ENCODE assay signal across 10 mouse cellular contexts in genomic region chr15:102980912-102981311, GRCm38 (mm10). TPM values are rescaled to one million over a fixed set of nuclear protein-coding genes. Genes with fewer than 3 reads are reported as not detected.
A peak's percentile ranks its signal among the peaks of the same experiment; 100 is the strongest.
DNase-seq lines count a peak whose midpoint lies in the region; ATAC-seq lines count a peak whose summit lies in the region.
"Had no signal": no experiment of that assay in that cellular context is flagged by ENCODE, and none has a peak within 500 bp of the region (broad histone marks: within the 10 kb centered on the region; RNA-seq: fewer than 3 reads in every experiment).

No protein-coding gene starts in this region.

- no peaks in the 10 kb centered on the region for H3K9me3 ChIP-seq in liver, embryonic 12.5 days (replicated peaks)
- no peaks in the 10 kb centered on the region for H3K9me3 ChIP-seq in embryonic facial prominence, embryonic 14.5 days (ENCODE audit: control insufficient read depth, low read length)
- no peaks in the 10 kb centered on the region for H3K9me3 ChIP-seq in intestine, embryonic 14.5 days (ENCODE audit: control insufficient read depth, low read length)
- no peaks in the 10 kb centered on the region for H3K9me3 ChIP-seq in neural tube, embryonic 15.5 days (replicated peaks)

- H3K36me3 ChIP-seq in liver, embryonic 12.5 days = no peaks in the 10 kb centered on the region
- no peaks in the 10 kb centered on the region for H3K36me3 ChIP-seq in embryonic facial prominence, embryonic 14.5 days (ENCODE audit: control insufficient read depth, insufficient read depth, low read length)
- no peaks in the 10 kb centered on the region for H3K36me3 ChIP-seq in intestine, embryonic 14.5 days (ENCODE audit: control insufficient read depth, insufficient read depth, low read length)
- no peaks in the 10 kb centered on the region for H3K36me3 ChIP-seq in neural tube, embryonic 15.5 days

- no peak overlapping the region for H3K9ac ChIP-seq in liver, embryonic 12.5 days
- H3K9ac ChIP-seq in embryonic facial prominence, embryonic 14.5 days (ENCODE audit: low read depth, low read length) = no peak overlapping the region
- peak overlapping the region; percentile 29 for H3K9ac ChIP-seq in intestine, embryonic 14.5 days (ENCODE audit: low read length)
- H3K9ac ChIP-seq in neural tube, embryonic 15.5 days (replicated peaks) = peak overlapping the region; percentile 93

- DNase-seq in liver = no peak
- DNase-seq in embryonic facial prominence, embryonic 14.5 days (ENCODE audit: low spot score) = no peak
- DNase-seq in intestine, embryonic 14.5 days (ENCODE audit: low spot score) = no peak
- DNase-seq in gastrocnemius, adult 18-20 months (ENCODE audit: low spot score) = no peak
- DNase-seq in adipocyte (ENCODE audit: low spot score) = no peak

- no peak overlapping the region for H3K27ac ChIP-seq in liver, embryonic 12.5 days
- no peak overlapping the region for H3K27ac ChIP-seq in embryonic facial prominence, embryonic 14.5 days (replicated peaks; ENCODE audit: low read depth, low read length)
- 0 out of 2 replicates have a peak overlapping the region, but pooled peaks have one; percentile 64 for H3K27ac ChIP-seq in intestine, embryonic 14.5 days (ENCODE audit: low read depth)
- peak overlapping the region; percentile 95 for H3K27ac ChIP-seq in neural tube, embryonic 15.5 days (replicated peaks)

- H3K4me1 ChIP-seq in liver, embryonic 12.5 days = 0 out of 2 replicates have a peak, but pooled peaks cover 5% of the 10 kb centered on the region
- H3K4me1 ChIP-seq in embryonic facial prominence, embryonic 14.5 days (ENCODE audit: control insufficient read depth, insufficient read depth, low read length) = no peaks in the 10 kb centered on the region
- no peaks in the 10 kb centered on the region for H3K4me1 ChIP-seq in intestine, embryonic 14.5 days (replicated peaks; ENCODE audit: control insufficient read depth, insufficient read depth, low read length)
- H3K4me1 ChIP-seq in neural tube, embryonic 15.5 days = peaks cover 52% of the 10 kb centered on the region

- WGBS in liver, embryonic 12.5 days (ENCODE audit: insufficient replicate concordance) = 5% methylated on average over 14 of the region's 14 CpGs
- WGBS in embryonic facial prominence, embryonic 14.5 days = 1% methylated on average over 14 of the region's 14 CpGs
- under 1% methylated on average over 14 of the region's 14 CpGs for WGBS in intestine, embryonic 14.5 days
- under 1% methylated on average over 14 of the region's 14 CpGs for WGBS in neural tube, embryonic 15.5 days

- 0 out of 2 replicates have a peak overlapping the region, but pooled peaks have one; percentile 32 for H3K4me3 ChIP-seq in liver, embryonic 12.5 days
- peak overlapping the region; percentile 21 for H3K4me3 ChIP-seq in embryonic facial prominence, embryonic 14.5 days (ENCODE audit: low read depth, low read length)
- peak overlapping the region; percentile 43 for H3K4me3 ChIP-seq in intestine, embryonic 14.5 days (ENCODE audit: low read depth, low read length)
- peak overlapping the region; percentile 64 for H3K4me3 ChIP-seq in neural tube, embryonic 15.5 days (replicated peaks)

- no peak for ATAC-seq in liver, embryonic 12.5 days
- ATAC-seq in embryonic facial prominence, embryonic 14.5 days (ENCODE audit: low read depth) = no peak
- no peak for ATAC-seq in intestine, embryonic 14.5 days (replicated peaks; ENCODE audit: low FRiP score, low TSS enrichment, low read depth)
- ATAC-seq in neural tube, embryonic 15.5 days (ENCODE audit: low FRiP score) = no peak
- ATAC-seq in inflammation-experienced regulatory T-cells, adult 6 months = no peak

- peaks cover 100% of the 10 kb centered on the region for H3K27me3 ChIP-seq in liver, embryonic 12.5 days (replicated peaks)
- peaks cover 99% of the 10 kb centered on the region for H3K27me3 ChIP-seq in embryonic facial prominence, embryonic 14.5 days (replicated peaks; ENCODE audit: control insufficient read depth, insufficient read depth, low read length)
- peaks cover 99% of the 10 kb centered on the region for H3K27me3 ChIP-seq in intestine, embryonic 14.5 days (replicated peaks; ENCODE audit: control insufficient read depth, insufficient read depth, low read length)
- H3K27me3 ChIP-seq in neural tube, embryonic 15.5 days (replicated peaks) = peaks cover 16% of the 10 kb centered on the region; the same call in 1 of the 2 replicates

- peak overlapping the region; percentile 52 for H3K4me2 ChIP-seq in liver, embryonic 12.5 days
- H3K4me2 ChIP-seq in embryonic facial prominence, embryonic 14.5 days (ENCODE audit: low read depth, low read length) = peak overlapping the region; percentile 41
- H3K4me2 ChIP-seq in intestine, embryonic 14.5 days (ENCODE audit: low read length) = peak overlapping the region; percentile 52
- H3K4me2 ChIP-seq in neural tube, embryonic 15.5 days = peak overlapping the region; percentile 70

RNA-seq across cellular contexts. Expression of gene Hoxc9, which starts 4.7 kb away (rescaled TPM):
- polyA plus RNA-seq in liver, embryonic 12.5 days (2016; fragmentation: Nextera tagmentation; extraction: Ambion mirVana) = 0.07 TPM in 1 of 2 replicates, not detected in the other
- not detected in 2 replicates for polyA plus RNA-seq in embryonic facial prominence, embryonic 14.5 days (2014; fragmentation: Nextera tagmentation; extraction: Ambion mirVana)
- 1.7 and 1.9 TPM in 2 replicates for polyA plus RNA-seq in intestine, embryonic 14.5 days (2014; fragmentation: Nextera tagmentation; extraction: Ambion mirVana)
- polyA plus RNA-seq in neural tube, embryonic 15.5 days (2015; fragmentation: Nextera tagmentation; extraction: Ambion mirVana) = 19.7 and 30.9 TPM in 2 replicates
- not detected for polyA plus RNA-seq in inflammation-experienced regulatory T-cells, adult 6 months (2017; shearing (Covaris generic))
- 1 to 10 TPM; 6.8 to 7.4 TPM for total RNA-seq in gastrocnemius, adult 18-20 months (2021)
- total RNA-seq: hematopoietic stem cell, adult 5-6 weeks had no signal
- polyA plus RNA-seq: cortical plate, adult 2 months had no signal

RNA-seq across cellular contexts. Expression of gene Hoxc8, which starts 9.5 kb away (rescaled TPM):
- polyA plus RNA-seq in liver, embryonic 12.5 days (2016; fragmentation: Nextera tagmentation; extraction: Ambion mirVana) = 0.08 and 0.22 TPM in 2 replicates
- polyA plus RNA-seq in embryonic facial prominence, embryonic 14.5 days (2014; fragmentation: Nextera tagmentation; extraction: Ambion mirVana) = 0.14 TPM in 1 of 2 replicates, not detected in the other
- polyA plus RNA-seq in intestine, embryonic 14.5 days (2014; fragmentation: Nextera tagmentation; extraction: Ambion mirVana) = 9.5 and 11.9 TPM in 2 replicates
- polyA plus RNA-seq in neural tube, embryonic 15.5 days (2015; fragmentation: Nextera tagmentation; extraction: Ambion mirVana) = 56.5 and 108 TPM in 2 replicates
- polyA plus RNA-seq in inflammation-experienced regulatory T-cells, adult 6 months (2017; shearing (Covaris generic)) = under 1 TPM in 1 of 3 experiments, not detected in 2; 0.20 TPM
- total RNA-seq in gastrocnemius, adult 18-20 months (2021) = 1 to 10 TPM; 1.3 to 1.9 TPM
- total RNA-seq: hematopoietic stem cell, adult 5-6 weeks had no signal
- polyA plus RNA-seq: cortical plate, adult 2 months had no signal

RNA-seq across cellular contexts. Expression of gene Hoxc5, which starts 13.7 kb away (rescaled TPM):
- 0.92 and 1.2 TPM in 2 replicates for polyA plus RNA-seq in liver, embryonic 12.5 days (2016; fragmentation: Nextera tagmentation; extraction: Ambion mirVana)
- polyA plus RNA-seq in embryonic facial prominence, embryonic 14.5 days (2014; fragmentation: Nextera tagmentation; extraction: Ambion mirVana) = 0.96 and 2.8 TPM in 2 replicates
- polyA plus RNA-seq in intestine, embryonic 14.5 days (2014; fragmentation: Nextera tagmentation; extraction: Ambion mirVana) = 12.2 and 14.1 TPM in 2 replicates
- polyA plus RNA-seq in neural tube, embryonic 15.5 days (2015; fragmentation: Nextera tagmentation; extraction: Ambion mirVana) = 14.6 and 20.7 TPM in 2 replicates
- not detected for polyA plus RNA-seq in inflammation-experienced regulatory T-cells, adult 6 months (2017; shearing (Covaris generic))
- 1 to 10 TPM; 1.5 to 2.1 TPM for total RNA-seq in gastrocnemius, adult 18-20 months (2021)
- total RNA-seq: hematopoietic stem cell, adult 5-6 weeks had no signal
- polyA plus RNA-seq: cortical plate, adult 2 months had no signal

RNA-seq across cellular contexts. Expression of gene Hoxc10, which starts 14.3 kb away (rescaled TPM):
- not detected in 2 replicates for polyA plus RNA-seq in liver, embryonic 12.5 days (2016; fragmentation: Nextera tagmentation; extraction: Ambion mirVana)
- not detected in 2 replicates for polyA plus RNA-seq in embryonic facial prominence, embryonic 14.5 days (2014; fragmentation: Nextera tagmentation; extraction: Ambion mirVana)
- 2.6 and 3.1 TPM in 2 replicates for polyA plus RNA-seq in intestine, embryonic 14.5 days (2014; fragmentation: Nextera tagmentation; extraction: Ambion mirVana)
- 51.3 and 71.0 TPM in 2 replicates for polyA plus RNA-seq in neural tube, embryonic 15.5 days (2015; fragmentation: Nextera tagmentation; extraction: Ambion mirVana)
- polyA plus RNA-seq in inflammation-experienced regulatory T-cells, adult 6 months (2017; shearing (Covaris generic)) = not detected
- total RNA-seq in gastrocnemius, adult 18-20 months (2021) = 10 to 100 TPM; 78.5 to 88.0 TPM
- total RNA-seq: hematopoietic stem cell, adult 5-6 weeks had no signal
- polyA plus RNA-seq: cortical plate, adult 2 months had no signal

RNA-seq across cellular contexts. Expression of gene Hoxc6, which starts 17.1 kb away (rescaled TPM):
- polyA plus RNA-seq in liver, embryonic 12.5 days (2016; fragmentation: Nextera tagmentation; extraction: Ambion mirVana) = 0.17 and 0.19 TPM in 2 replicates
- 0.25 and 0.93 TPM in 2 replicates for polyA plus RNA-seq in embryonic facial prominence, embryonic 14.5 days (2014; fragmentation: Nextera tagmentation; extraction: Ambion mirVana)
- polyA plus RNA-seq in intestine, embryonic 14.5 days (2014; fragmentation: Nextera tagmentation; extraction: Ambion mirVana) = 6.1 and 9.6 TPM in 2 replicates
- 23.4 and 35.1 TPM in 2 replicates for polyA plus RNA-seq in neural tube, embryonic 15.5 days (2015; fragmentation: Nextera tagmentation; extraction: Ambion mirVana)
- not detected for polyA plus RNA-seq in inflammation-experienced regulatory T-cells, adult 6 months (2017; shearing (Covaris generic))
- 1 to 10 TPM; 5.3 to 5.8 TPM for total RNA-seq in gastrocnemius, adult 18-20 months (2021)
- total RNA-seq: hematopoietic stem cell, adult 5-6 weeks had no signal
- polyA plus RNA-seq: cortical plate, adult 2 months had no signal

Comparison
In these comparisons a context has a peak if more than half of its experiments do, and no peak if none do; other contexts are left out.
1. H3K27ac ChIP-seq: peak in intestine, embryonic 14.5 days (single experiment) and neural tube, embryonic 15.5 days (single experiment); none in liver, embryonic 12.5 days (single experiment) and embryonic facial prominence, embryonic 14.5 days (single experiment).
2. H3K9ac ChIP-seq: peak in intestine, embryonic 14.5 days (single experiment) and neural tube, embryonic 15.5 days (single experiment); none in liver, embryonic 12.5 days (single experiment) and embryonic facial prominence, embryonic 14.5 days (single experiment).
3. Peak in every context shown above with its lines, with median percentiles within 50 percentile points of each other: H3K4me2 ChIP-seq and H3K4me3 ChIP-seq.